Mouse (Mus musculus): ENCODE results near the gene Aprt.

- TF ChIP-seq ELF1 (IDR thresholded peaks at IDR 0.05; ENCODE audit: low read depth, low read length), result no peak
- no peak for TF ChIP-seq KAT2A (IDR thresholded peaks at IDR 0.05; ENCODE audit: insufficient replicate concordance, low read length)
- TF ChIP-seq POLR2A (IDR thresholded peaks at IDR 0.05; ENCODE audit: low read depth, low read length), result no peak
- TF ChIP-seq BHLHE40 (IDR thresholded peaks at IDR 0.05; ENCODE audit: low read depth, low read length), result no peak
- no peak for TF ChIP-seq GABPA (IDR thresholded peaks at IDR 0.05; ENCODE audit: insufficient replicate concordance, low read depth, low read length)
- TF ChIP-seq TCF12 (IDR thresholded peaks at IDR 0.05; ENCODE audit: low read depth, low read length), result no peak
- TF ChIP-seq EP300 (IDR thresholded peaks at IDR 0.05; ENCODE audit: low read length), result no peak
- no peak for TF ChIP-seq JUND (conservative IDR thresholded peaks at IDR 0.05; ENCODE audit: low read depth, low read length)
- TF ChIP-seq CTCF (conservative IDR thresholded peaks at IDR 0.05 in 1 of 2, IDR thresholded peaks at IDR 0.05 in 1 of 2; ENCODE audit: low read depth in 2 of 2, low read length in 2 of 2), result no peak
- TF ChIP-seq JUN (IDR thresholded peaks at IDR 0.05; ENCODE audit: insufficient read depth, low read depth, low read length), result no peak
- no peak for TF ChIP-seq USF1 (IDR thresholded peaks at IDR 0.05; ENCODE audit: low read depth, low read length)
- no peak for TF ChIP-seq RAD21 (IDR thresholded peaks at IDR 0.05; ENCODE audit: low read depth, low read length)
- no peak for TF ChIP-seq ZC3H11A (IDR thresholded peaks at IDR 0.05; ENCODE audit: low read depth, low read length)
Observed at GRCm38 (mm10) chr8:122620446-122620845, 43.7 kb upstream of the Aprt start.

Measured in CH12.LX (cell line).